Mouse (Mus musculus) forebrain, embryonic 14.5 days (tissue): ENCODE measurements around the gene Stat4. TPM values are rescaled to one million over a fixed set of nuclear protein-coding genes. Genes with fewer than 3 reads are reported as not detected.

Source experiments
- ATAC-seq: fragments of 200-750 bp; cut with Nextera tagmentation; 2 replicates; pipeline ENCODE4 v1.8.0; 2017; ENCODE audit warnings: mild to moderate bottlenecking, moderate library complexity
- DNase-seq: peaks from one replicate; pipeline ENCODE4 v3.0.0-alpha.2; 2015; ENCODE audit warnings: low spot score
- H3K27ac ChIP-seq: fragments of 300-500 bp; sonication (generic); 2 replicates; pipeline ENCODE4 v1.5.1; 2014; ENCODE audit warnings: low read depth, mild to moderate bottlenecking, control low read depth, low read length, moderate library complexity
- H3K27me3 ChIP-seq: fragments of 300-500 bp; sonication (generic); replicated peaks from 2 replicates; pipeline ENCODE4 v1.6.1; 2014; ENCODE audit warnings: low read length, control low read depth, mixed read lengths; ENCODE audit not compliant: control insufficient read depth, insufficient read depth
- H3K36me3 ChIP-seq: fragments of 300-500 bp; sonication (generic); 2 replicates; pipeline ENCODE4 v1.6.1; 2014; ENCODE audit warnings: low read length, control low read depth; ENCODE audit not compliant: control insufficient read depth, insufficient read depth
- H3K4me1 ChIP-seq: fragments of 300-500 bp; sonication (generic); 2 replicates; pipeline ENCODE4 v1.6.1; 2014; ENCODE audit warnings: antibody characterized with exemption, low read length, control low read depth; ENCODE audit not compliant: control insufficient read depth, insufficient read depth
- H3K4me2 ChIP-seq: fragments of 300-500 bp; sonication (generic); 2 replicates; pipeline ENCODE4 v1.6.1; 2014; ENCODE audit warnings: mild to moderate bottlenecking, control low read depth, low read length
- H3K4me3 ChIP-seq: fragments of 300-500 bp; sonication (generic); 2 replicates; pipeline ENCODE4 v1.5.1; 2014; ENCODE audit warnings: low read depth, low read length, control low read depth
- H3K9ac ChIP-seq: fragments of 300-500 bp; sonication (generic); 2 replicates; pipeline ENCODE4 v1.6.1; 2014; ENCODE audit warnings: mild to moderate bottlenecking, low read length, control low read depth, moderate library complexity
- H3K9me3 ChIP-seq: fragments of 300-500 bp; sonication (generic); replicated peaks from 2 replicates; pipeline ENCODE4 v1.6.1; 2016; ENCODE audit warnings: low read length, control low read depth, mixed read lengths; ENCODE audit not compliant: control insufficient read depth
- WGBS: fragments of 180-500 bp; shearing (Covaris S2); extraction: QIAGEN DNeasy Blood & Tissue Kit; methylation state at CpG from one replicate; pipeline ENCODE4 v1.1.7; 2014; 5-methylcytosine and 5-hydroxymethylcytosine counted together
- polyA plus RNA-seq: library from polyadenylated mRNA; unstranded; fragments of >200 nt; fragmentation: Nextera tagmentation; extraction: Ambion mirVana; gene quantifications from 2 replicates; pipeline ENCODE4 v1.2.1, GENCODE M21; 2014

Stat4 gene
- polyA plus RNA-seq, 1 experiment from 2014 or later = 1.6 TPM

DNA sequence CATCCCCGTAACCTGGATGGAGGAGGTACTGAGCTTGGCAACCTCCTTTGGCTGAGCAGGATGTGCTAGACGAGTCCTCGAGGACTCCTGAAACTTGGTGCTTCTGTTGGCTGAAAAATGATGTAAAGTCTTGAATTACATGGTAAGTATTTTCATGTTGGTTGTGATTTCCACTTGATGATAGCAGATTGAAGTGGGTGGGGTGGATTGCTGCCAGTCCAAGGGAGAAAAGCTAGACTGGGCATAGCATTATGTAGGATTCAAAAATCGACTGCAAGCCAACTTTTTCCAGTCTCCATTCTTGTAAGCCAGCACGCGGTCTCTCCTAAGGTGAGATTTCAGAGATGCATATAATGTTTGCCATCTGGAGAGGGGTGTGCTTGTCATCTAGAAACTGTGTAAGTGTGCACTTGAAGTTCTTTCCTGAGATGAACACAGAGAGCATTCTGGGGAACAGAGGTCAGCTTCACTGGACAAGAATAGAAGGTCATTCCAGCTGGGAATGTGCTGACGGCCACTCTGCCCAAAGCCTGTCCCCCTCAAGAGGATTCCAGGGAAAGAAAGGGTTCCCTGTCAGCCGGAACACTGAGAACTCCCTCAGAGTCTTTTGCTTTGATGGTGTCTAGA is 5.1 kb downstream of the Stat4 start:
- Histone ChIP-seq H3K4me2 (no peak overlapping the region), H3K9me3 (no peaks in the 10 kb centered on the region), H3K27me3 (no peaks in the 10 kb centered on the region), H3K4me3 (no peak overlapping the region), H3K9ac (no peak overlapping the region), H3K27ac (no peak overlapping the region), H3K4me1 (peaks cover 6% of the 10 kb centered on the region; the same call in 1 of the 2 replicates), H3K36me3 (no peaks in the 10 kb centered on the region)
- no peak for ATAC-seq
- 83% methylated on average over 8 of the region's 8 CpGs for WGBS
- DNase-seq = no peak

DNA sequence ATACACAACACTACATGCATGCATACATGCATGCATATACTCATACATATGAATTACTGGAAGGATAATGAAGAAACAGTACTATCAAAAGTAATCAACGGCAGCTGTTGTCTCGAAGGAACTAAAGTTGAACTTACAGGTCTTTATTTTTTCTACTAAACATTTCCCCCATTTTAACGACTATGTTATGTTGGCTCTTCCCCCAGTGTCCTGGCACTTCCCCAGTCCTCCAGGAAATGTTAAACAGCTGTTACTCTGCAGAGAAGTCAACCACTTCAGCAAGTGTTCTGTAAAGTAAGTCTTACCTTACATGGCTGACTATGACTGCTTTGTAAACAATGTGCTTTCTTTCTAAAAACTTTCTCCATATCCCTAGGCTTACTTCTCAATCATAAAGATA is 9.1 kb downstream of the Stat4 start:
- DNase-seq = no peak
- ATAC-seq = no peak
- no peak overlapping the region for H3K27ac ChIP-seq
- no peak overlapping the region for H3K9ac ChIP-seq
- no peak overlapping the region for H3K4me3 ChIP-seq
- no peaks in the 10 kb centered on the region for H3K27me3 ChIP-seq
- no peaks in the 10 kb centered on the region for H3K9me3 ChIP-seq
- 72% methylated on average over 3 of the region's 3 CpGs for WGBS
- H3K36me3 ChIP-seq = no peaks in the 10 kb centered on the region
- H3K4me1 ChIP-seq = peaks cover 7% of the 10 kb centered on the region; the same call in 1 of the 2 replicates
- no peak overlapping the region for H3K4me2 ChIP-seq

- Histone ChIP-seq H3K27me3 (no peaks in the 10 kb centered on the region), H3K4me3 (no peak overlapping the region), H3K9me3 (no peaks in the 10 kb centered on the region), H3K4me2 (no peak overlapping the region), H3K27ac (no peak overlapping the region), H3K4me1 (peaks cover 7% of the 10 kb centered on the region; the same call in 1 of the 2 replicates), H3K9ac (no peak overlapping the region), H3K36me3 (no peaks in the 10 kb centered on the region)
- WGBS = 28% methylated on average over 11 of the region's 11 CpGs
- DNase-seq (peak; percentile 18), ATAC-seq (peak; percentile 20; the same call in 1 of the 2 replicates)
Observed at GRCm38 (mm10) chr1:51996751-51997659, 10.1 kb downstream of the Stat4 start.

DNA sequence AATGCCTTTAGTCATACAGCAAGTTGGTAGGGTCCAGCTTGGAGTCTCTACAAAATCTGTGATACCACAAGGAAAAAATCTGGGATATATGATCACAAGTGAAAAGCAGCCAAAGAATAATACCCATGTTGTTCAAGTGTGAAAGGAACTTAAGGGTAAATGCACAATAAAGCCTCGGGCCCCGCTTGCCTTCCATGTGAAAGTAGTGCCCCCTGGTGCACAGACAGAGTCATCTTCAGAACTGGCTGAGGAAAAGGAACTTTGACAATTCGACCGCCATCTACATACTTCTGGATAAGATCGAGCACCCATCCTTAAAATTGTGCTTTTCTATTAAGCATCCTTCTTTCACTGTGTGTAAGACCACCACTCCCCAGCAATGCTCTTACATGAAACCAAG is 11.6 kb downstream of the Stat4 start:
- Histone ChIP-seq H3K27me3 (no peaks in the 10 kb centered on the region), H3K4me3 (no peak overlapping the region), H3K9ac (no peak overlapping the region), H3K27ac (no peak overlapping the region), H3K9me3 (no peaks in the 10 kb centered on the region), H3K4me2 (no peak overlapping the region), H3K36me3 (no peaks in the 10 kb centered on the region), H3K4me1 (peaks cover 7% of the 10 kb centered on the region; the same call in 1 of the 2 replicates)
- WGBS = 58% methylated on average over 5 of the region's 5 CpGs
- ATAC-seq = no peak
- peak; percentile 55 for DNase-seq

- DNase-seq = peak; percentile 87
- H3K27me3 ChIP-seq = no peaks in the 10 kb centered on the region
- no peak overlapping the region for H3K4me3 ChIP-seq
- H3K27ac ChIP-seq = no peak overlapping the region
- no peak overlapping the region for H3K9ac ChIP-seq
- H3K9me3 ChIP-seq = no peaks in the 10 kb centered on the region
- H3K4me1 ChIP-seq = peaks cover 7% of the 10 kb centered on the region; the same call in 1 of the 2 replicates
- no peaks in the 10 kb centered on the region for H3K36me3 ChIP-seq
- ATAC-seq = peak; percentile 73; the same call in 1 of the 2 replicates
- no peak overlapping the region for H3K4me2 ChIP-seq
- WGBS = 16% methylated on average over 8 of the region's 8 CpGs
Observed at GRCm38 (mm10) chr1:52004096-52004495, 17.1 kb downstream of the Stat4 start.

DNA sequence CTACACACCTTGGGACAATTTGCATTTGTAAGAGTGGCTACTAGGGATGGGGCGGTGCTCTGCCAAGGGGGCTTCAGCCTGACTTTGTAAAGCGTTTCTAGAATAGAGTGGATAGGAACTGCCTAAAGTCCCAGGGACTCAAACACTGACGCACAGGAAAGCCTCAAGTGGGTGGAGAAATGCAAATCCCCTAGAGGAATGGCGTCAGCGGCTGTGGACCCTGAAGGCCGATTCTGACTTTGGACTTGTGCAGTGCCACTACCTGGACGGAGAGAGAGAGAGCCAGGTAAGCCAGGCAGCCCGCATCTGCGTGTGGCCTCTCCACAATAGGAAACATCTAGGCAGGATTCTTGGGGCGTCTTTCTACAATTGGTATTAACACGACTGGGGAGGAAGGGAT is 21.5 kb downstream of the Stat4 start:
- peak overlapping the region; percentile 46 for H3K4me2 ChIP-seq
- WGBS = 7% methylated on average over 11 of the region's 11 CpGs
- no peaks in the 10 kb centered on the region for H3K36me3 ChIP-seq
- H3K27ac ChIP-seq = no peak overlapping the region
- DNase-seq (peak; percentile 38), ATAC-seq (no peak)
- H3K9me3 ChIP-seq = no peaks in the 10 kb centered on the region
- peak overlapping the region; percentile 21; the same call in 1 of the 2 replicates for H3K4me3 ChIP-seq
- H3K4me1 ChIP-seq = peaks cover 8% of the 10 kb centered on the region; the same call in 1 of the 2 replicates
- H3K27me3 ChIP-seq = no peaks in the 10 kb centered on the region
- H3K9ac ChIP-seq = peak overlapping the region; percentile 41; the same call in 1 of the 2 replicates

DNA sequence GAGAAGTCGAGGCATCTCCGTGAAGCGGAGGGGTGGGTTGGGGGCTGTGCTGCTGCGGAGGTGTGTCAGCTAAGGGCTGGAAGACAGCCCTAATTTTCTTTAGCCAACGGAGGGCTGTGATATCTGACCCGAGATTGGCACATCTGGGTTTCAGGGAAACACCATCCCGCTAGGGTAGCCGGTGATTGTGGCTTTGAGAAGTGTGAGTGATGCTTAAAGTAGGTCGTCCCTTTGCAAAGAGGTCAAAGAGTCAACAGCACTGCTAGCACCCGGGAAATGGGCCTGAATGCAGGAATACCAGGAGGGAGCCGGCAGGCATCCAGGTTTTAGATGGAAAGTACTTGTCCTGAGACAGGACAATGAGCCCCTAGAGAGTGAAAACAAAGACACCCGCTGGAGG is 22.0 kb downstream of the Stat4 start:
- Histone ChIP-seq H3K36me3 (no peaks in the 10 kb centered on the region), H3K4me2 (peak overlapping the region; percentile 46), H3K27me3 (no peaks in the 10 kb centered on the region), H3K9me3 (no peaks in the 10 kb centered on the region), H3K27ac (no peak overlapping the region), H3K9ac (peak overlapping the region; percentile 41; the same call in 1 of the 2 replicates), H3K4me1 (peaks cover 8% of the 10 kb centered on the region; the same call in 1 of the 2 replicates), H3K4me3 (peak overlapping the region; percentile 21; the same call in 1 of the 2 replicates)
- WGBS = 4% methylated on average over 12 of the region's 12 CpGs
- DNase-seq = no peak
- ATAC-seq = no peak

GRCm38 (mm10) chr1:52010741-52011140 is 23.8 kb downstream of the Stat4 start:
- H3K36me3 ChIP-seq = no peaks in the 10 kb centered on the region
- no peak overlapping the region for H3K27ac ChIP-seq
- H3K4me2 ChIP-seq = no peak overlapping the region
- 87% methylated on average over 5 of the region's 5 CpGs for WGBS
- no peaks in the 10 kb centered on the region for H3K9me3 ChIP-seq
- H3K4me1 ChIP-seq = peaks cover 8% of the 10 kb centered on the region; the same call in 1 of the 2 replicates
- no peak overlapping the region for H3K9ac ChIP-seq
- no peak for DNase-seq
- ATAC-seq = no peak
- H3K4me3 ChIP-seq = no peak overlapping the region
- H3K27me3 ChIP-seq = no peaks in the 10 kb centered on the region
